Mouse (Mus musculus): ENCODE data around the gene Sgms2.

DNA sequence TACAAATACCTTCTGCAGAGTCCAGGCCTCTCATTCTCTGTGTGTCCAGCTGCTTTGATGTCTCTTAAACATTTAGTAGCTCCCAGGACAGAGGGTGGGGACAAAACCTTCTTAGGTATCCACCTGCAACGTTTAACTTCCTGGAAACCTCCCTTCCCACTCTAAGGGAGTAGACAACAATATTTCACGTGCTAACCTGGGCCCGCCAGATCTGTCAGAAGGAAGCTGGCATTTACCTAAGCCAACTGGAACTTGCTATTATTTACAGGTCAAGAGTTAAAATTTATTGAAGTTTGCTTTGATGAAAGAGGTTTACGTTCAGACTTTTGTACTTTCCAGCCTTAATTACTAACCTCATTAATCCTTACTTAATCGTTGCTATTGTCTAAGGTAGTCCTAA is 2.2 kb downstream of the Sgms2 start:
- no peak for TF ChIP-seq CTCF (conservative IDR thresholded peaks at IDR 0.05; ENCODE audit: low read length)
- TF ChIP-seq POU5F1 (IDR thresholded peaks at IDR 0.05; ENCODE audit: borderline replicate concordance, low read length) = no peak
- no peak for TF ChIP-seq NANOG (IDR thresholded peaks at IDR 0.05; ENCODE audit: borderline replicate concordance, low read length)
